Mouse (Mus musculus) lung, postnatal 14 days (tissue): ENCODE data around the gene Tkt.

Experiments
- DNase-seq: peaks from one replicate; pipeline ENCODE4 v3.0.0; 2021

Gene Tkt

DNA sequence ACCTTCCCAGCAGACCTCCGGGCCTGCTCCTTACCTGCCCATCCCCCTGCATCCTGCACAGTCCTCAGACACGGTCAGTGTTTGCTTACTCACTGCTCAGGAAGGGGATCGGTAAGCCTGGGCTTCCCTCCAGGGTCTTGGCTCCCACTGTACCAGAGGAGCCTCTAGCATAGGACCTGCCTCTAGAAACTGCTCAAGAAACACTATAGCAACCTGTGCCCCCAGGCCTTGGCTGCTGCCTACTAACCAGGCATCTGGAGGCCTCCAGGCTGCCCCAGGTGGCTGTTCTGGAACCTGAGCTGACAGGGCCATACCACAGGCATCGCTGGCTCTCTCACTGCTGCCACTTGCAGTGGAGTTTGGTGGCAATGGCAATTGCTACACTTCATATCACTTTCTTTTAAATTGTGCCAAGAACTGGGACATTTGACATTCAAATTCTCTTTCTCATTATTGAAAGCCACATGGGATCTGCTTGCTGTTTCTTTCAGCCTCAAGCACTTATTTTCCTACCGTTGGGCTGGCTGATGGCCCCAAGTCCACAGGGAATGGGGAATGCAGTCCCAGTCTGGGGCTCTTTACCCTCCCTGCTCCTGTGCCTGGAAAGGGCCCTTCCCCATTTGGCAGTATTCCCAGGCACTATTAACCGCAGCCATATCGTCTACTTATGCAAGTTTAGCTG is 38.8 kb downstream of the Tkt start:
- DNase-seq: no peak

- no peak for DNase-seq
Observed at GRCm38 (mm10) chr14:30590041-30590645, 42.0 kb downstream of the Tkt start.

DNA sequence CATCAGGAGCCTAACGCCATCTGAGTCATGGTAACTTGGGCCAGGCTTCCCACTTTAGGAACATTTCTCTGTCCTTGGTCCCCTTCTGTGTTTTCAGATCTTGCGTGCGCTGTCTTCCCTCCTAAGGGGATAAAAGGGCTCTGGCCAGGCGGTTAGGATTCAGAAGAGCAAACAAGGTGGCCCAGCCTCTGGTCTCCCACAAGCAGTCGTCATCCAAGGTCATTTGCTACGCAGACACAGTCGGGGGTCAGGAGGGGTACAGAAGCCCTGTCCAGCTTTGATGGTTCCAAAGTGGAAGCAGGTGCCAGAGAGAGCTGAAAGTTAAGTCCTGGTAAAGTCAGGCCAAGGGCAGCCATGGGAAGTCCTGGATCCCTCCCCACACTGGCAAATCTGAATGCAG is 42.8 kb downstream of the Tkt start:
- DNase-seq: no peak

GRCm38 (mm10) chr14:30591417-30591816 is 43.3 kb downstream of the Tkt start:
- DNase-seq: peak; percentile 90

DNA sequence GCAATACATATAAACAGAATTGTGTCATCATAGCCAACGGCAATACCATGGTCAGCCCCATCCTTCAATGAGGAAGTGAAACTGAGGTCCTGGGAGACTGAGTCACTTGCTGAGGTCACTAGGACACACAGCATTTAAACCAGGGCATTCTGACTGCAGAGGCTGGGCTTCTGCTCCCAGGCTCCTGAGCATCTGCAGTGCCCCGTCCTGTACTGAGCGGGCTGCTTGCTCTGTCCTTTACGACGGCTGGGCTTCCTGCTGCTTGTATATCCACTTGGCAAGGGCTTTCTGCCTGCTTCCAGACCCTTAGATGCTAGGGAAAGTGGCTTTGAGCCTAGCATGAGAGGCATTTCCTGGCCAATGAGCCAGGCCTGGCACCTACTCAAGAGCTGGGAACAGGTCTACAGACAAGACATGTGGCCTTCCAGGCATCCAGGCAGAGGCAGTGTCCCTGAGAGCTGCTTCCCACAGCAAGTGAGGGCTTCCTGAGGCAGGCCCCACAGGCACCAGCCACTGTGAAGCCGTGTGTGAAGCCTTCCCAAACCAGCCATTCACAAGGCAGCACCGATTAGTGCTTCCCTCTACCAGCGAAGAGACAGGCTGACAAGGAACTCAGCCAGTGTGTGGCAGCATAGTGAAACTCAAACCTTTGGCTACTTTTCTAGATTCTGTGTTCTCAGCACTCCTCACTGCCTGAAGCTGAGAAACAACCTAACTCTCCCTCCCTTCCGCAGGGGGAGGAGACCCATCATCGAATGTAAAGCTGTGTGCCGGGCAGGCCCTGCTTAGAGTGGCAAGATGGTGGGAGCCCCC is 45.3 kb downstream of the Tkt start:
- DNase-seq: peak; percentile 78

DNA sequence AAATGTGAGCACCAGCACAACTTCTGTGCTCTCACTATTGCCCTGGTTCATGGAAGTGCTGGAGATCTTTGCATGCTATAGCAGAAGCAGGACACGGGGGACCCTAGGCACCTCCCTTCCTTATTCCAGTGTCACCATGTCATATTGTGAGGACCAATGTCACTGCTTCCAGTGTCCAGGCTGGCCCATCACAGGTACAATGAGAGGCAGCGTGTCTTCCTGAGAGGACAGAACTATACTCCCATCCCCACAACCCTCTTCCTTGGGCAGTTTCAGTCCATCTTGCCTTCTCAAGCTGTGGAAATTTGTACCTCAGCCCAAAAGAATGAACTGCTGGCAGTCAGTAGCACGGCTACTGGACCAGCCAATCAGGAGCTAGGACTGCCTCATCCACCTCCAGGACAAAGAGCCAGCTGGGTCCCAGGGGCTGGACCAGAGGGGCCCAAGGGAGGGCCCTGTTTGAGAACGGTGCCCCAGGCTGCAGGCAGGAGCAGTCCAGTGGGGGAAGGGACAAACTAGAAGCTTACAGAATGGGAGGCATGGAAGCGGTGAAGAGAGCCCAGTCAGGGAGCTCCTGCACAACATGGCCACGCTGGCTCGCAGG is 46.0 kb downstream of the Tkt start:
- peak; percentile 62 for DNase-seq

DNA sequence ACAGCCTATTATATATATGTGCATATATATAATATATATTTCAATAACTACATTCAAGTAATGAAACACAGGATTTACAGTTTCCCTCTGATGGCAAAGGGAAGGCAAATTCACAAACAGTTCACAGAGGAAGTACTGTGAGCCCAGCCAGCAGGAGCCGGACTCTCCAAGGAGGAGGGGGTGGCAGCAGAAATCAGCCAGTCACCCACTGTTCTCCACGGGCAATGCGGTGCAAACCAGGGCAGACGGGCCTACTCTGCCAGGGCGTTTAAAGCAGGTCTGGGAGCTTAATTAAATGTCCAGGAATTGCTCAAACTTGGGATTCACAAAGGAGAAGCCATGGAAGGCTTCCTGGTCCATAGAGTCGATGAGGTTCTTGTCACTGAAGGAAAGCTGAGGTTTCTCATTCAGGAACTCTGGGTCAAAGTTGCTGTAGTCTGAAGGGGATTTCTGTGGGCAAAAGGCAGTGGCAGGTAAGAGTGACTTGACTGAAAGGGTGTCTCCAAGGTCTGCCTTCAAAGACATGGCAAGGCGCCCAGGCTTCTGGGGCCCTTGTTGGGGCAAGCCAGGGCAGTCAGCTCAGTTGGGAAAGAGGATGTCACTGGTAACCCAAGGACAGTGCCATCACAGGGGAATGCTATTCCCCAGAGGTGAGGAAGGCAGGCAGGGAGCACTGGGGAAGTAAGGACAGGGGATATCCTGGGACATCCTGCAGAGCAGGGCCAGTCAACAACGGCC is 47.6 kb downstream of the Tkt start:
- DNase-seq: no peak

GRCm38 (mm10) chr14:30596407-30596806 is 48.2 kb downstream of the Tkt start:
- no peak for DNase-seq

DNA sequence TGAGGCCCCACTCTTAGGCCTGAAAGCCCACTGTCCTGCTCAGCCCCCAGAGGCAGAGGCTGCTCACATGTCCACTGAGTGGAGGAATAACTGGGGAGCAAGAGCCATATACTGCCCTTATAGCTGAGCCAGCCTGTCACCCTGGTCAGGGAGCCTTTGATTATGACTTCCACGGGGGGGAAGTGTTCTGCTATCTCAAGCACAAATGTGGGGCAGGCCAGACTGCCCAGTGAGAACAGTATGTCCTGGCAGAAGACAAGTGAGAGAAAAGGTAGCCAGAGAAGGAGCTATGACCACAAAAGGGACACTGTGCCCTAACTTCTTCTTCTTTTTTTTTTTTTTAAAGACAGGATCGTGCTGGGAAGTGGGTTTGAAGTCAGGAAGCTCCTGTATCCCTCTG is 49.0 kb downstream of the Tkt start:
- no peak for DNase-seq

DNA sequence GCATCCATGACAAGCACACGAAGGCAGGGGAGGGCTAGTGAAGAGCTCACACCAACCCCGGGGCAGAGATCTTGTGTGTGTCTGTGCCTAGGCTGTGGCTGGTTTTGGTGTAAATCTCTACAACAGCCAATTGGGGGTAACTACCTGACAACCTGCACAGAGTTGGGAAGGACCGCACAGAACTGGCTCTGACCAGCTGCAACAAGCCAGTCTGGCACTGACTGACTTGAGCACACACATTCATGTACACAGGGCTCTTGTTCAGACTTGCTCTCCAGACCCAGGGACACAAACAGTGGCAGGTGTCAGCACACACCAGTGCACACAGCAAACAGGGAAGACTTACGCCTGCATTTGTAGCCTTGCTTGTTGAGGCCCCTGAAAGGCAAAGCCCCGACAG is 58.7 kb downstream of the Tkt start:
- DNase-seq: no peak

DNA sequence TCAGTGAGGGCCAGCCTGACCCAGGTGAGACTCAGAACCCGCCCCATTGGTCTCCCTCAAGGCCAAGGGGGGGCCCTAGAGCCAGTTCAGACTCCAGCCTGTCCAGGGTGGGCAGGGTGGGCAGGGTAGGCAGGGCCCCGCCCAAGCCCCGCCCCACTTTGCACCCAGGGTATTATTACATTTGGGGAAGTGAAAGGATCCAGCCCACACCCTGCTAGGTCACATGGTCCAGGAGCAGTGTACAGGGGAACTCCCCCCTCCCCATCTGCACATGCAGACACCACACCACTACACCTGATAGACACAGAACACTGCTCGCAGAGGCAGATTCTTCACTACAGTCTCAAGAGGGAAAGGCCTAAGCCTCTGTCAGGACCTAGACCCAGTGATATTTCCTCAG is 59.5 kb downstream of the Tkt start:
- DNase-seq: no peak

GRCm38 (mm10) chr14:30608176-30608575 is 60.0 kb downstream of the Tkt start:
- DNase-seq: no peak

DNA sequence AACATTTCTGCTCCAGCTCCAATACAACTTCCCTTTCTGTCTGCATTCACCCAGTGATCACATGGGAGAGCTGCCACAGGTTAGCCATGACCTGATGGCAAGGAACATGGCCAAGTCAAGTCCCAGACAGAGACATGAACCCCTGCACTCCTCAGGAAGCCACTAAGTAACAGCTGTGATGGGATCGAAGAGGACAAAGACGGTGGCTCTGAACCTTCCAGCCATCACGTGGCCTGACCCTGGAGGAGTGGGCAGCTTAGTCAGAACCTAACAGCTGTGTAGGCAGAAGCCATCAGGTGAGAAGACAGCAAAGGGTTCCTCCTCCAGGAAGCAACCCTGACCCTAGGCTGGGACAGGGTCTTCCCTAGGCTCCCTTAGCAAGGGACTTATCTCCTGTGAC is 61.3 kb downstream of the Tkt start:
- no peak for DNase-seq

GRCm38 (mm10) chr14:30610304-30610703 is 62.1 kb downstream of the Tkt start:
- no peak for DNase-seq

- no peak for DNase-seq
Observed at GRCm38 (mm10) chr14:30610940-30611339, 62.8 kb downstream of the Tkt start.

- DNase-seq: peak; percentile 91
Observed at GRCm38 (mm10) chr14:30612523-30612922, 64.4 kb downstream of the Tkt start.

DNA sequence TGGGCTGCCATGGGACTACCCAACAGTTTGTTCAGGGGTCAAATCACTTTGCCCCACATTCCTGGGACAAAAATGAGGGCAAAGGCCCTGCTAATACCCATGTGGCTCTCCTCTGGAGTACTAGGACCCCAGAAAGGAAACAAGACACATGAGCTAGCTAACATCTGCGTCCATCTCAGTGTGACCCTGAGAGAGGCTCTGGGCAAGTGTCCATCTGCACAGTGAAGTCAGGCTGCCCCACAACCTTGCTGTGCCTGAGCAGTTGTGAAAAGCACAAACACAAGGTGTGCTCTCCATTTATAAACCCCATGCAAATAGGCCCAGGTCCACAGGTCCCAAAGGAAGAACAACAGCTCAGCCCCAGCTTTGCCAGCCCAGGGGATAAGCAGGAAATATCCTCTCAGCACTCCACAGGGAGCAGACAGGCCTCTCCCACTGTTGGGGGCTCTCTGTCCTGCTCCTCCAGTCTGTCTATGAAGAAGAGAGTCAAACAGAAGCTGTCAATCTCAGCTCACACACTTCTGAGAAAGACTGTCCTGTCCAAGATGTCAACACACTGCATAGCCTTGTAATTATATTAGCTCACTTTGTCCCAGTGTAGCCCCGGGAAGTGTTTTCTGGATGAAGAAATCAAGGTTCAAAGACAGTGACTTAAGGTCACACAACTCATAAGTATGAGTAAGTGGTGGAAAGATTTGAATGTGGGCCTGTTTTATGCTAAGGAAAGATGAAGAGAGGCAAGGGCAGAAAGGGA is 65.0 kb downstream of the Tkt start:
- DNase-seq: no peak

DNA sequence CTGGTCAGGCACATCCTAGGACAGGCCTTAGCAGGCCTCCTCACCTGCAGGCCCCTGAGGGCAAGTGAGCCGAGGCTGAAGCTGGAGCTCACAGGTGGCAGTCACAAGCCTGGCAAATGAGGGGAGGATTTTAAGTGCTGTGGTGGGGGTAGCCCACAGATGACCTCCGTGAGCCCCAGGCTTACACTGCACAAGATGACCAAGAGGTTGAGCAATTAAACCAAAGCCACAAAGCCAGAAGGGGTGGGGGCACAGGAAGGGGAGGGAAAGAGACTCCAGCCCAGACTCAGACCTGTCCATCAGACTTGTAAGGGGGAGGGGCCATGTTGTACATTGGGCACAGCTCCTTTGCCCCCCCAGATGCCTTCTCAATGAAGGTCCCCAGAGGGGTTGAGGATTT is 68.6 kb downstream of the Tkt start:
- DNase-seq: no peak

GRCm38 (mm10) chr14:30618746-30619275 is 70.7 kb downstream of the Tkt start:
- DNase-seq: no peak

GRCm38 (mm10) chr14:30619982-30620578 is 71.9 kb downstream of the Tkt start:
- no peak for DNase-seq

GRCm38 (mm10) chr14:30622130-30622529 is 74.0 kb downstream of the Tkt start:
- peak; percentile 60 for DNase-seq

- DNase-seq: no peak
Observed at GRCm38 (mm10) chr14:30622556-30622955, 74.4 kb downstream of the Tkt start.
